Mouse (Mus musculus): ENCODE data around the gene Pkd1l2.

GRCm38 (mm10) chr8:117121277-117121676, 39.0 kb upstream of the Pkd1l2 start:
- TF ChIP-seq POLR2A (IDR thresholded peaks at IDR 0.05; ENCODE audit: low read depth, low read length) (no peak), CTCF (IDR thresholded peaks at IDR 0.05; ENCODE audit: extremely low read depth, insufficient read length, insufficient replicate concordance, low read depth, low read length) (no peak)

Data from small intestine, adult 2 months (tissue).